Mouse (Mus musculus): ENCODE data around the gene Mfap5. TPM values are rescaled to one million over a fixed set of nuclear protein-coding genes. Genes with fewer than 3 reads are reported as not detected.

The Mfap5 gene
- polyA plus RNA-seq, 1 experiment, result 0.26 TPM

DNA sequence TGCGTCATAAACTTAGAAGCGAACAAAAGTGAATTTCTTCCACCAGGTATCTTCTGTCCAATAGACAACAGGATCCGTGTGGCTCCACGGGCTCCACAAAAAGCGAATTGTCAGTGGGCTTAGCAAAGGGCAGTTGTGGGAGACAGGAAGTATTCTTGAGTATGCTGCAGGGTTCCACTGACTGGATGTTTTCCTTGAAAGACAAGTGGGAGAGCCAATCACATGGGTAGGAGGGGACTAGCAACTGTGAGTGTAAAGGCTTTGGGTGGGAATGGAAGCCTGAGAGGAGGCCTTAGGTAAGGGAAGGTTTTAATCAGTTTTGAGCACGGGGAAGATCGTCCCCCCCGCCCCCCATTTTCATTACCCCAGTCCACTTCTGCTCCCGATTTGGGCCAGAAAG lies 16.9 kb downstream of the Mfap5 start:
- no peaks in the 10 kb centered on the region for H3K79me2 ChIP-seq (ENCODE audit: control insufficient read depth, insufficient read depth)
- H3K36me3 ChIP-seq (ENCODE audit: control insufficient read depth, insufficient read depth), result no peaks in the 10 kb centered on the region
- TF ChIP-seq MYOG (IDR thresholded peaks at IDR 0.05; ENCODE audit: control insufficient read depth, extremely low read depth, insufficient read length), result no peak
- no peak for TF ChIP-seq MAX (IDR thresholded peaks at IDR 0.05)
- no peak for TF ChIP-seq CEBPB (IDR thresholded peaks at IDR 0.05; ENCODE audit: low read depth)
- TF ChIP-seq MYOD1 (IDR thresholded peaks at IDR 0.05; ENCODE audit: control insufficient read depth, insufficient read length, low read depth), result no peak
- TF ChIP-seq FOSL1 (IDR thresholded peaks at IDR 0.05; ENCODE audit: insufficient read depth, low read length, poor library complexity, severe bottlenecking), result no peak
- TF ChIP-seq CTCF (IDR thresholded peaks at IDR 0.05; ENCODE audit: control insufficient read depth, insufficient read depth, insufficient read length), result no peak
- no peak for TF ChIP-seq USF1 (IDR thresholded peaks at IDR 0.05; ENCODE audit: low read depth)
- no peak overlapping the region for H3ac ChIP-seq (ENCODE audit: control insufficient read depth, insufficient read length, low read depth)
- H3K27me3 ChIP-seq (ENCODE audit: control insufficient read depth, insufficient read depth, insufficient read length), result no peaks in the 10 kb centered on the region
- H3K79me3 ChIP-seq (ENCODE audit: low read depth), result no peaks in the 10 kb centered on the region
- no peak overlapping the region for H3K4me3 ChIP-seq (ENCODE audit: insufficient read depth, poor library complexity, severe bottlenecking)

DNA sequence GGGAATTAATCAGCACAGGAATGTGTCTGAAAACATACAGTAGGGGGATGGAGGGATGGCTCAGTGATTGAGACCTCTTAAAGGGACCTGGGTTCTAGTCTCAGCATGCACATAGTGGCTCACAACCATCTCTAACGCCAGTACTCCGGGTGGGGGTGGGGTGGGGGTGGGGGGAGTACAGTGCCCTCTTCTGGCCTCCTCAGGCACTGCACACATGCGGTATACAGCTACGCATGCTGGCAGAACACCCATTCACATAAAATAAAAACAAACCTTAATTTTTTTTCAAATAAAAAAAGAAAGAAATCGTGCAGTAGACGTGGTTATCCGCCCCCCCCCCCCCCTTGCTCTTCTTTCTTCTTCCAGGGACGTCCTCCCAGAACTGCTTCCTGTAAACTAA lies 17.6 kb downstream of the Mfap5 start:
- H3K4me3 ChIP-seq (ENCODE audit: insufficient read depth, poor library complexity, severe bottlenecking), result no peak overlapping the region
- H3K79me3 ChIP-seq (ENCODE audit: low read depth), result no peaks in the 10 kb centered on the region
- H3K79me2 ChIP-seq (ENCODE audit: control insufficient read depth, insufficient read depth), result no peaks in the 10 kb centered on the region
- TF ChIP-seq CEBPB (IDR thresholded peaks at IDR 0.05; ENCODE audit: low read depth), result no peak
- TF ChIP-seq MAX (IDR thresholded peaks at IDR 0.05), result no peak
- TF ChIP-seq FOSL1 (IDR thresholded peaks at IDR 0.05; ENCODE audit: insufficient read depth, low read length, poor library complexity, severe bottlenecking), result no peak
- TF ChIP-seq MYOG (IDR thresholded peaks at IDR 0.05; ENCODE audit: control insufficient read depth, extremely low read depth, insufficient read length), result no peak
- TF ChIP-seq MYOD1 (IDR thresholded peaks at IDR 0.05; ENCODE audit: control insufficient read depth, insufficient read length, low read depth), result no peak
- TF ChIP-seq CTCF (IDR thresholded peaks at IDR 0.05; ENCODE audit: control insufficient read depth, insufficient read depth, insufficient read length), result no peak
- TF ChIP-seq USF1 (IDR thresholded peaks at IDR 0.05; ENCODE audit: low read depth), result no peak
- H3K36me3 ChIP-seq (ENCODE audit: control insufficient read depth, insufficient read depth), result no peaks in the 10 kb centered on the region
- no peaks in the 10 kb centered on the region for H3K27me3 ChIP-seq (ENCODE audit: control insufficient read depth, insufficient read depth, insufficient read length)
- no peak overlapping the region for H3ac ChIP-seq (ENCODE audit: control insufficient read depth, insufficient read length, low read depth)

- Histone ChIP-seq H3K4me3 (ENCODE audit: insufficient read depth, poor library complexity, severe bottlenecking) (no peak overlapping the region), H3K36me3 (ENCODE audit: control insufficient read depth, insufficient read depth) (no peaks in the 10 kb centered on the region), H3K27me3 (ENCODE audit: control insufficient read depth, insufficient read depth, insufficient read length) (no peaks in the 10 kb centered on the region), H3K79me3 (ENCODE audit: low read depth) (no peaks in the 10 kb centered on the region), H3ac (ENCODE audit: control insufficient read depth, insufficient read length, low read depth) (no peak overlapping the region), H3K79me2 (ENCODE audit: control insufficient read depth, insufficient read depth) (no peaks in the 10 kb centered on the region)
- TF ChIP-seq FOSL1 (IDR thresholded peaks at IDR 0.05; ENCODE audit: insufficient read depth, low read length, poor library complexity, severe bottlenecking) (no peak), CTCF (IDR thresholded peaks at IDR 0.05; ENCODE audit: control insufficient read depth, insufficient read depth, insufficient read length) (no peak), MAX (IDR thresholded peaks at IDR 0.05) (no peak), MYOD1 (IDR thresholded peaks at IDR 0.05; ENCODE audit: control insufficient read depth, insufficient read length, low read depth) (no peak), CEBPB (IDR thresholded peaks at IDR 0.05; ENCODE audit: low read depth) (no peak)
These were observed 22.0 kb downstream of the Mfap5 start for GRCm38 (mm10) chr6:122527596-122527995.

DNA sequence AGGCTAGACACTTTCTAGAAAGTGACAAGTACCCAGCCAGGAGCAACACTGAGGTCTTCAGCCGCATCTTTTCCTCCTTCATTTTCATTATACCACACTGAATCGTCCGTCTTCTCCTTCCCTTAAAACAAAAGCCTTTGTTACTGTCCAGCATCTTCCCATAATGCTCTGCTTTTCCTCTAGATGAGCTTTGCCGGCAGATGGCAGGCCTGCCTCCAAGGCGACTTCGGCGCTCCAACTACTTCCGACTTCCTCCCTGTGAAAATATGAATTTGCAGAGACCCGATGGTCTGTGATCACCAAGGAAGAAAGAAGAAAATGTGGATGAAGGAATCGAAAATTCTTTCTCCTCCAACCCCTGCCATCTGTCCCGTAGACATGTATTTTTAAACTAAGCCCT lies 22.5 kb downstream of the Mfap5 start:
- H3K4me3 ChIP-seq (ENCODE audit: insufficient read depth, poor library complexity, severe bottlenecking), result no peak overlapping the region
- TF ChIP-seq CEBPB (IDR thresholded peaks at IDR 0.05; ENCODE audit: low read depth), result no peak
- no peak for TF ChIP-seq MYOD1 (IDR thresholded peaks at IDR 0.05; ENCODE audit: control insufficient read depth, insufficient read length, low read depth)
- TF ChIP-seq USF1 (IDR thresholded peaks at IDR 0.05; ENCODE audit: low read depth), result no peak
- no peak for TF ChIP-seq FOSL1 (IDR thresholded peaks at IDR 0.05; ENCODE audit: insufficient read depth, low read length, poor library complexity, severe bottlenecking)
- no peak for TF ChIP-seq CTCF (IDR thresholded peaks at IDR 0.05; ENCODE audit: control insufficient read depth, insufficient read depth, insufficient read length)
- TF ChIP-seq MAX (IDR thresholded peaks at IDR 0.05), result no peak
- no peak for TF ChIP-seq MYOG (IDR thresholded peaks at IDR 0.05; ENCODE audit: control insufficient read depth, extremely low read depth, insufficient read length)
- H3ac ChIP-seq (ENCODE audit: control insufficient read depth, insufficient read length, low read depth), result no peak overlapping the region
- no peaks in the 10 kb centered on the region for H3K79me3 ChIP-seq (ENCODE audit: low read depth)
- no peaks in the 10 kb centered on the region for H3K79me2 ChIP-seq (ENCODE audit: control insufficient read depth, insufficient read depth)
- H3K36me3 ChIP-seq (ENCODE audit: control insufficient read depth, insufficient read depth), result no peaks in the 10 kb centered on the region
- no peaks in the 10 kb centered on the region for H3K27me3 ChIP-seq (ENCODE audit: control insufficient read depth, insufficient read depth, insufficient read length)

DNA sequence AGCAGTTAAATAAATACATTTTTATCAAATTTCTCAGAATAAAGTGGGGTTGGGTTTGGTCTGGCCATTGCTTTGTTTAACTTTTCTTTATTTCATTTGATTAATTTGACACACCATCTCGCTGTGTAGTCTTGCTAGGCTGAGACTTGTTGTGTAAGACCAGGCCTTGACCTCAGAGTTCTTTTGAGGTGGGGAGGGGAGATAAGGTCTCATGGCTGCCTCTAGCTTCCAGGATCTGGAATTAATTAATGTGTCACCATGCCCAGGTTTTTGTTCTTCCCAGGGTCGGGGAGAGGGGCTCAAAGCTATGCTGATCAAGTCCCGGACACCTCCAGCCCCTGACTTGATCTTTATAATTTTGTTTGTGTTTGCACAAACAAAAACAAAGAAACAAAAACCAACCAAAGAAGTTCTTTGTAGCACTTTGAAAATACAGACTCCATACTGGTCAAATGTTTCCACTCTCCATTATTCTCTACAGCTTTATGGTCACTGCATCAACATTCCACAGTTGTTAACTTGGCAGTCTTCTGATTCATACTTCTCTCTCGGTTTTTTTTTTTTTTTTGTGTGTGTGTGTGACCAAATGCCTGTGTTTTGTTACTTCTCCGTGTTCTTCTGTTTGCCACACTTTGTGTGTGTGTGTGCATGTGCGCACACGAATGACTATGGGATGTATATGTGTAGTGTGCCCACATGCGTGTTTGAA lies 26.0 kb downstream of the Mfap5 start:
- no peak overlapping the region for H3K4me3 ChIP-seq (ENCODE audit: insufficient read depth, poor library complexity, severe bottlenecking)
- no peaks in the 10 kb centered on the region for H3K79me2 ChIP-seq (ENCODE audit: control insufficient read depth, insufficient read depth)
- H3ac ChIP-seq (ENCODE audit: control insufficient read depth, insufficient read length, low read depth), result no peak overlapping the region
- no peaks in the 10 kb centered on the region for H3K79me3 ChIP-seq (ENCODE audit: low read depth)
- TF ChIP-seq FOSL1 (IDR thresholded peaks at IDR 0.05; ENCODE audit: insufficient read depth, low read length, poor library complexity, severe bottlenecking) (no peak), MYOG (IDR thresholded peaks at IDR 0.05; ENCODE audit: control insufficient read depth, extremely low read depth, insufficient read length) (no peak), MAX (IDR thresholded peaks at IDR 0.05) (no peak), USF1 (IDR thresholded peaks at IDR 0.05; ENCODE audit: low read depth) (no peak), MYOD1 (IDR thresholded peaks at IDR 0.05; ENCODE audit: control insufficient read depth, insufficient read length, low read depth) (no peak), CTCF (IDR thresholded peaks at IDR 0.05; ENCODE audit: control insufficient read depth, insufficient read depth, insufficient read length) (no peak), CEBPB (IDR thresholded peaks at IDR 0.05; ENCODE audit: low read depth) (no peak)
- no peaks in the 10 kb centered on the region for H3K27me3 ChIP-seq (ENCODE audit: control insufficient read depth, insufficient read depth, insufficient read length)
- no peaks in the 10 kb centered on the region for H3K36me3 ChIP-seq (ENCODE audit: control insufficient read depth, insufficient read depth)

Data from C2C12 (cell line).